Mouse (Mus musculus): ENCODE measurements around the gene Dlx4. TPM values are rescaled to one million over a fixed set of nuclear protein-coding genes. Genes with fewer than 3 reads are reported as not detected.

Dlx4 gene
- polyA plus RNA-seq, 1 experiment from 2014 or later = not detected

- no peaks in the 10 kb centered on the region for H3K9me3 ChIP-seq (replicated peaks)
- no peak overlapping the region for H3K9ac ChIP-seq
- H3K36me3 ChIP-seq = no peaks in the 10 kb centered on the region
- no peak overlapping the region for H3K27ac ChIP-seq
- no peak for ATAC-seq (replicated peaks; ENCODE audit: low FRiP score)
- H3K4me3 ChIP-seq (replicated peaks) = no peak overlapping the region
- WGBS = 83% methylated on average over 2 of the region's 2 CpGs
- peaks cover 7% of the 10 kb centered on the region for H3K4me1 ChIP-seq
- no peak overlapping the region for H3K4me2 ChIP-seq
- H3K27me3 ChIP-seq = peaks cover 60% of the 10 kb centered on the region
These were observed 9.4 kb upstream of the Dlx4 start for GRCm38 (mm10) chr11:95155511-95155910.

DNA sequence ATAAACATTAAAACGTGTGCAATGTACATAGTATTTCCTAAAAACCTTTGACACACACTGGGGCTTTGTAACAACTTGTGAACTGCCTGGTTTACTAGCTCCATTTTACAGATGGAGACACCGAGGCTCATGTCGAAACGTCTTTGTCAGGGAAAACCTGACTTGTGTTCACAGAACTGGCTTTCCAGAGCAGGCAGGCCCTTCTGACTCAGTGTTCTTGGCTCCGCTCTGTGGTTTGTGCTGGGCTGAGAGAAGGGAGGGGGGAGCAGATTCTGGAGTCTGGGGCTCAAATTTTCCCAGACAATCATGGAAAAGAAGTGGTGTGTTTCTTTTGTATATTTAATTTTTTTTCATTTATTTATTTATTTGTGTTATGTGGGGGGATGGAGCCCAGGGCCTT is 7.6 kb upstream of the Dlx4 start:
- WGBS = 84% methylated on average over 5 of the region's 5 CpGs
- peaks cover 22% of the 10 kb centered on the region for H3K4me1 ChIP-seq
- ATAC-seq (replicated peaks; ENCODE audit: low FRiP score) = no peak

GRCm38 (mm10) chr11:95153116-95153515 is 7.1 kb upstream of the Dlx4 start:
- no peaks in the 10 kb centered on the region for H3K9me3 ChIP-seq (replicated peaks)
- peaks cover 84% of the 10 kb centered on the region for H3K27me3 ChIP-seq
- no peak for ATAC-seq (replicated peaks; ENCODE audit: low FRiP score)
- H3K27ac ChIP-seq = no peak overlapping the region
- no peak overlapping the region for H3K9ac ChIP-seq
- H3K4me3 ChIP-seq (replicated peaks) = no peak overlapping the region
- H3K4me2 ChIP-seq = no peak overlapping the region
- H3K36me3 ChIP-seq = no peaks in the 10 kb centered on the region
- 30% methylated on average over 5 of the region's 5 CpGs for WGBS
- H3K4me1 ChIP-seq = peaks cover 27% of the 10 kb centered on the region

More for the DNA sequence above, 7.6 kb upstream of the Dlx4 start:
- Histone ChIP-seq H3K9ac (no peak overlapping the region), H3K4me2 (no peak overlapping the region), H3K36me3 (no peaks in the 10 kb centered on the region), H3K9me3 (replicated peaks) (no peaks in the 10 kb centered on the region), H3K27ac (no peak overlapping the region), H3K27me3 (peaks cover 79% of the 10 kb centered on the region), H3K4me3 (replicated peaks) (no peak overlapping the region)

- peaks cover 98% of the 10 kb centered on the region for H3K27me3 ChIP-seq
- ATAC-seq (replicated peaks; ENCODE audit: low FRiP score) = no peak
These were observed 4.4 kb upstream of the Dlx4 start for GRCm38 (mm10) chr11:95150269-95151049.

DNA sequence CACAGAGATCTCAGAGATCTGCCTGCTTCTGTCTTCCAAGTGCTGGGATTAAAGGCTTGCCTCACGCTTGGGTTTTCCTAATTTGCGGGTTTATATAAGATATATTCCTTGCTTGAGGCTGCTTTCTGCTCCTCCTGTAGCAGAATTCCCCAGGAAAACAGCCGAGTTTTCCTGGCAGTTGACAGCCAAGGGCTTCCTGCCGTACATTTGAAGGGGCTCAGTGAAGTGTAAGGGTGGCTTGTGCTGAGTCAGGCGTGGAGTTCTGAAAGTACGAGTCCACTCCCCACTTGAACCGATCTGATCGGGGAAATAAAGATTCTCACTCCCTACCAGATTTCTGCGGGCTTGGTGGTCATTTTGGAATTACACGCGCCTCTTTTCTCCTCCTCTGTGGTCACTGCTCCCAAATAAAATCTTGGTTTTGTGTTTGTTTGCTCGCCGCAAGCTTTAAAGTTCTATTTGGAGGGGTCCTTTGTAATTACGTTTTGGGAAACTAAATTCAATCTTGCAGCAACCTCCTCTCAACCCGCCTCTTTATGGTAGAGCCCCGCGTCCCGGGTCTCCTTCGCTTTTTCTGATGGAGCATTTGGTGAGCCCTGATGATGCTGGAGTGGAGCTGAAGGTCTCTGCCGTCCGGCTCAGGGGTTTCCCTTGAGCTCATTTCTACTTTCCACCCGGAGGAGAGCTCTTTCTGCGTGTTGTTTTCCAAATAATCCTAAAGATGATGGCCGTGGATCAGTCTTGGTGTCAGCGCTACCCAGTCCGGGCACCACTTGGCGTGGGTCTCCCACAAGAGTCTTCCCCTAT is 3.6 kb upstream of the Dlx4 start:
- Histone ChIP-seq H3K36me3 (no peaks in the 10 kb centered on the region), H3K27me3 (peaks cover 99% of the 10 kb centered on the region), H3K9me3 (replicated peaks) (no peaks in the 10 kb centered on the region), H3K9ac (no peak overlapping the region), H3K4me2 (0 out of 2 replicates have a peak overlapping the region, but pooled peaks have one; percentile 4), H3K4me3 (replicated peaks) (0 out of 2 replicates have a peak overlapping the region, but pooled peaks have one; percentile 11), H3K4me1 (peaks cover 43% of the 10 kb centered on the region), H3K27ac (no peak overlapping the region)
- no peak for ATAC-seq (replicated peaks; ENCODE audit: low FRiP score)
- WGBS = 2% methylated on average over 27 of the region's 27 CpGs

More at GRCm38 (mm10) chr11:95150269-95151049, 4.4 kb upstream of the Dlx4 start:
- H3K9me3 ChIP-seq (replicated peaks) = no peaks in the 10 kb centered on the region
- no peak overlapping the region for H3K9ac ChIP-seq
- H3K27ac ChIP-seq = no peak overlapping the region
- WGBS = 2% methylated on average over 33 of the region's 33 CpGs
- H3K4me3 ChIP-seq (replicated peaks) = 0 out of 2 replicates have a peak overlapping the region, but pooled peaks have one; percentile 11
- peaks cover 35% of the 10 kb centered on the region for H3K4me1 ChIP-seq
- H3K4me2 ChIP-seq = peak overlapping the region; percentile 4; the same call in 1 of the 2 replicates
- H3K36me3 ChIP-seq = no peaks in the 10 kb centered on the region

- Histone ChIP-seq H3K9me3 (replicated peaks) (no peaks in the 10 kb centered on the region), H3K4me3 (replicated peaks) (no peak overlapping the region), H3K27me3 (peaks cover 100% of the 10 kb centered on the region), H3K9ac (no peak overlapping the region), H3K36me3 (no peaks in the 10 kb centered on the region), H3K4me2 (no peak overlapping the region), H3K27ac (no peak overlapping the region), H3K4me1 (peaks cover 43% of the 10 kb centered on the region)
- WGBS = 2% methylated on average over 9 of the region's 9 CpGs
- no peak for ATAC-seq (replicated peaks; ENCODE audit: low FRiP score)
These were observed 2.7 kb upstream of the Dlx4 start for GRCm38 (mm10) chr11:95148754-95149153.

GRCm38 (mm10) chr11:95144946-95145483 is 1.0 kb downstream of the Dlx4 start:
- Histone ChIP-seq H3K9ac (no peak overlapping the region), H3K27me3 (peaks cover 100% of the 10 kb centered on the region), H3K4me3 (replicated peaks) (peak overlapping the region; percentile 49), H3K36me3 (no peaks in the 10 kb centered on the region), H3K4me1 (peaks cover 40% of the 10 kb centered on the region), H3K4me2 (peak overlapping the region; percentile 92), H3K9me3 (replicated peaks) (no peaks in the 10 kb centered on the region), H3K27ac (no peak overlapping the region)
- ATAC-seq (replicated peaks; ENCODE audit: low FRiP score) = no peak
- under 1% methylated on average over 34 of the region's 34 CpGs for WGBS

- peak overlapping the region; percentile 92 for H3K4me2 ChIP-seq
- peaks cover 37% of the 10 kb centered on the region for H3K4me1 ChIP-seq
- H3K27me3 ChIP-seq = peaks cover 100% of the 10 kb centered on the region
- no peak overlapping the region for H3K9ac ChIP-seq
- peak overlapping the region; percentile 49 for H3K4me3 ChIP-seq (replicated peaks)
- H3K36me3 ChIP-seq = no peaks in the 10 kb centered on the region
- ATAC-seq (replicated peaks; ENCODE audit: low FRiP score) = no peak
- H3K9me3 ChIP-seq (replicated peaks) = no peaks in the 10 kb centered on the region
- 4% methylated on average over 9 of the region's 9 CpGs for WGBS
- no peak overlapping the region for H3K27ac ChIP-seq
These were observed 1.7 kb downstream of the Dlx4 start for GRCm38 (mm10) chr11:95144091-95144945.

- 4% methylated on average over 4 of the region's 4 CpGs for WGBS
- no peak for ATAC-seq (replicated peaks; ENCODE audit: low FRiP score)
These were observed 2.4 kb downstream of the Dlx4 start for GRCm38 (mm10) chr11:95143663-95144062.

GRCm38 (mm10) chr11:95142980-95143575 is 3.0 kb downstream of the Dlx4 start:
- no peak for ATAC-seq (replicated peaks; ENCODE audit: low FRiP score)
- WGBS = 2% methylated on average over 39 of the region's 39 CpGs

More at GRCm38 (mm10) chr11:95143663-95144062, 2.4 kb downstream of the Dlx4 start:
- H3K27ac ChIP-seq = no peak overlapping the region
- no peak overlapping the region for H3K9ac ChIP-seq
- peaks cover 40% of the 10 kb centered on the region for H3K4me1 ChIP-seq
- H3K4me3 ChIP-seq (replicated peaks) = no peak overlapping the region
- peaks cover 100% of the 10 kb centered on the region for H3K27me3 ChIP-seq
- H3K4me2 ChIP-seq = no peak overlapping the region
- H3K9me3 ChIP-seq (replicated peaks) = no peaks in the 10 kb centered on the region
- H3K36me3 ChIP-seq = no peaks in the 10 kb centered on the region

DNA sequence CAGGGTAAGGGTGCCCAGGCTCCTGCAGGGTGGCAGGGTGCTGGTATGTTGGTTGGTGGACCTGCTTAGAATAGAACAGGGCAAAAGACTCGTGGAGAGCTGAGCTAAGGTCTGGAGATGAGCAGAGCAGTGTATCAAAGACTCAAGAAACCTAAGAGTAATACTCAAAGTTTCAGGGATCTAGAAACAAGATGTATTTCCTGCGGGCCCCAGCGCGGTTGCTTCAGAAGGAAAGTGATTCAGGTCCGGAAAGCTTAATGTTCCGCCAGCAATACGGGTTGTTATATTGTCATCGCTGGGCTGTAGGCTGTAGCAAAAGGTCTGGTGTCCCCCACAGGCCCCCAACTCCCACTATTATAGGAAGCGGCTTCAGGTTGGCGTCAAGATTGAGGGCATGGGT is 3.8 kb downstream of the Dlx4 start:
- H3K4me2 ChIP-seq = no peak overlapping the region
- 15% methylated on average over 10 of the region's 10 CpGs for WGBS
- no peak for ATAC-seq (replicated peaks; ENCODE audit: low FRiP score)

More at GRCm38 (mm10) chr11:95142980-95143575, 3.0 kb downstream of the Dlx4 start:
- Histone ChIP-seq H3K9ac (no peak overlapping the region), H3K36me3 (no peaks in the 10 kb centered on the region), H3K4me1 (peaks cover 40% of the 10 kb centered on the region), H3K27ac (no peak overlapping the region), H3K27me3 (peaks cover 100% of the 10 kb centered on the region), H3K9me3 (replicated peaks) (no peaks in the 10 kb centered on the region), H3K4me3 (replicated peaks) (peak overlapping the region; percentile 19; the same call in 1 of the 2 replicates), H3K4me2 (peak overlapping the region; percentile 39)

More for the DNA sequence above, 3.8 kb downstream of the Dlx4 start:
- Histone ChIP-seq H3K9me3 (replicated peaks) (no peaks in the 10 kb centered on the region), H3K9ac (no peak overlapping the region), H3K36me3 (no peaks in the 10 kb centered on the region), H3K27ac (no peak overlapping the region), H3K4me3 (replicated peaks) (no peak overlapping the region), H3K4me1 (peaks cover 40% of the 10 kb centered on the region), H3K27me3 (peaks cover 100% of the 10 kb centered on the region)

Measured in kidney, embryonic 15.5 days (tissue).